Mouse (Mus musculus): ENCODE results near the gene Neurl1a. TPM values are rescaled to one million over a fixed set of nuclear protein-coding genes. Genes with fewer than 3 reads are reported as not detected.

Neurl1a gene
- polyA plus RNA-seq, 1 experiment from 2014 or later: 15.0 TPM

GRCm38 (mm10) chr19:47201972-47202371 is 23.4 kb downstream of the Neurl1a start:
- Histone ChIP-seq H3K27me3 (replicated peaks) (no peaks in the 10 kb centered on the region), H3K4me1 (no peaks in the 10 kb centered on the region), H3K36me3 (replicated peaks) (no peaks in the 10 kb centered on the region), H3K4me2 (no peak overlapping the region), H3K4me3 (no peak overlapping the region), H3K27ac (no peak overlapping the region), H3K9ac (0 out of 2 replicates have a peak overlapping the region, but pooled peaks have one; percentile 11), H3K9me3 (no peaks in the 10 kb centered on the region)
- WGBS: 64% methylated on average over 12 of the region's 12 CpGs
- ATAC-seq (replicated peaks): no peak

GRCm38 (mm10) chr19:47202429-47202828 is 23.8 kb downstream of the Neurl1a start:
- H3K27me3 ChIP-seq (replicated peaks): no peaks in the 10 kb centered on the region
- no peak for ATAC-seq (replicated peaks)
- H3K4me1 ChIP-seq: no peaks in the 10 kb centered on the region
- 73% methylated on average over 6 of the region's 6 CpGs for WGBS
- H3K4me3 ChIP-seq: no peak overlapping the region
- H3K9me3 ChIP-seq: no peaks in the 10 kb centered on the region
- H3K4me2 ChIP-seq: no peak overlapping the region
- H3K9ac ChIP-seq: no peak overlapping the region
- no peaks in the 10 kb centered on the region for H3K36me3 ChIP-seq (replicated peaks)
- H3K27ac ChIP-seq: no peak overlapping the region

- H3K36me3 ChIP-seq (replicated peaks): no peaks in the 10 kb centered on the region
- H3K4me1 ChIP-seq: no peaks in the 10 kb centered on the region
- no peaks in the 10 kb centered on the region for H3K27me3 ChIP-seq (replicated peaks)
- H3K4me3 ChIP-seq: no peak overlapping the region
- no peak overlapping the region for H3K4me2 ChIP-seq
- H3K27ac ChIP-seq: no peak overlapping the region
- no peak for ATAC-seq (replicated peaks)
- no peak overlapping the region for H3K9ac ChIP-seq
- no peaks in the 10 kb centered on the region for H3K9me3 ChIP-seq
- 85% methylated on average over 6 of the region's 6 CpGs for WGBS
Observed at GRCm38 (mm10) chr19:47203042-47203441, 24.4 kb downstream of the Neurl1a start.

GRCm38 (mm10) chr19:47204653-47205052 is 26.0 kb downstream of the Neurl1a start:
- Histone ChIP-seq H3K9ac (no peak overlapping the region), H3K4me1 (no peaks in the 10 kb centered on the region), H3K9me3 (no peaks in the 10 kb centered on the region), H3K36me3 (replicated peaks) (no peaks in the 10 kb centered on the region), H3K27ac (no peak overlapping the region), H3K27me3 (replicated peaks) (no peaks in the 10 kb centered on the region), H3K4me3 (no peak overlapping the region), H3K4me2 (no peak overlapping the region)
- no peak for ATAC-seq (replicated peaks)
- 89% methylated on average over 6 of the region's 6 CpGs for WGBS

- no peak for ATAC-seq (replicated peaks)
- WGBS: 76% methylated on average over 1 of the region's 1 CpGs
Observed at GRCm38 (mm10) chr19:47206126-47206525, 27.5 kb downstream of the Neurl1a start.

GRCm38 (mm10) chr19:47210432-47210831 is 31.8 kb downstream of the Neurl1a start:
- Histone ChIP-seq H3K4me3 (no peak overlapping the region), H3K9ac (no peak overlapping the region), H3K27me3 (replicated peaks) (no peaks in the 10 kb centered on the region), H3K9me3 (no peaks in the 10 kb centered on the region), H3K36me3 (replicated peaks) (no peaks in the 10 kb centered on the region), H3K27ac (no peak overlapping the region), H3K4me2 (no peak overlapping the region), H3K4me1 (peaks cover 10% of the 10 kb centered on the region)
- ATAC-seq (replicated peaks): no peak
- WGBS: 94% methylated on average over 4 of the region's 4 CpGs

More at GRCm38 (mm10) chr19:47206126-47206525, 27.5 kb downstream of the Neurl1a start:
- no peak overlapping the region for H3K27ac ChIP-seq
- H3K4me1 ChIP-seq: no peaks in the 10 kb centered on the region
- no peaks in the 10 kb centered on the region for H3K36me3 ChIP-seq (replicated peaks)
- no peaks in the 10 kb centered on the region for H3K27me3 ChIP-seq (replicated peaks)
- no peaks in the 10 kb centered on the region for H3K9me3 ChIP-seq
- H3K4me3 ChIP-seq: no peak overlapping the region
- H3K4me2 ChIP-seq: no peak overlapping the region
- no peak overlapping the region for H3K9ac ChIP-seq

- peak; percentile 77 for ATAC-seq (replicated peaks)
- Histone ChIP-seq H3K27ac (peak overlapping the region; percentile 19), H3K4me1 (peaks cover 10% of the 10 kb centered on the region), H3K9ac (no peak overlapping the region), H3K36me3 (replicated peaks) (no peaks in the 10 kb centered on the region), H3K27me3 (replicated peaks) (no peaks in the 10 kb centered on the region), H3K9me3 (no peaks in the 10 kb centered on the region), H3K4me2 (no peak overlapping the region), H3K4me3 (no peak overlapping the region)
- WGBS: 53% methylated on average over 10 of the region's 10 CpGs
Observed at GRCm38 (mm10) chr19:47211609-47212312, 33.1 kb downstream of the Neurl1a start.

- no peak overlapping the region for H3K9ac ChIP-seq
- no peaks in the 10 kb centered on the region for H3K9me3 ChIP-seq
Observed at GRCm38 (mm10) chr19:47212401-47212800, 33.8 kb downstream of the Neurl1a start.

GRCm38 (mm10) chr19:47213470-47213869 is 34.9 kb downstream of the Neurl1a start:
- Histone ChIP-seq H3K4me3 (no peak overlapping the region), H3K27me3 (replicated peaks) (no peaks in the 10 kb centered on the region), H3K36me3 (replicated peaks) (no peaks in the 10 kb centered on the region), H3K4me2 (no peak overlapping the region), H3K9ac (no peak overlapping the region), H3K9me3 (no peaks in the 10 kb centered on the region), H3K4me1 (peaks cover 10% of the 10 kb centered on the region), H3K27ac (no peak overlapping the region)
- 80% methylated on average over 1 of the region's 1 CpGs for WGBS
- no peak for ATAC-seq (replicated peaks)

More at GRCm38 (mm10) chr19:47212401-47212800, 33.8 kb downstream of the Neurl1a start:
- H3K27me3 ChIP-seq (replicated peaks): no peaks in the 10 kb centered on the region
- peaks cover 10% of the 10 kb centered on the region for H3K4me1 ChIP-seq
- no peak overlapping the region for H3K27ac ChIP-seq
- 78% methylated on average over 7 of the region's 7 CpGs for WGBS
- no peak overlapping the region for H3K4me2 ChIP-seq
- no peak for ATAC-seq (replicated peaks)
- H3K4me3 ChIP-seq: no peak overlapping the region
- H3K36me3 ChIP-seq (replicated peaks): no peaks in the 10 kb centered on the region

- ATAC-seq (replicated peaks): no peak
- Histone ChIP-seq H3K36me3 (replicated peaks) (no peaks in the 10 kb centered on the region), H3K9ac (no peak overlapping the region), H3K4me3 (no peak overlapping the region), H3K4me1 (peaks cover 16% of the 10 kb centered on the region), H3K27me3 (replicated peaks) (no peaks in the 10 kb centered on the region), H3K4me2 (no peak overlapping the region), H3K9me3 (no peaks in the 10 kb centered on the region), H3K27ac (no peak overlapping the region)
- 84% methylated on average over 5 of the region's 5 CpGs for WGBS
Observed at GRCm38 (mm10) chr19:47216766-47217165, 38.1 kb downstream of the Neurl1a start.

GRCm38 (mm10) chr19:47219622-47220021 is 41.0 kb downstream of the Neurl1a start:
- no peak for ATAC-seq (replicated peaks)
- H3K4me3 ChIP-seq: no peak overlapping the region
- H3K9ac ChIP-seq: no peak overlapping the region
- no peaks in the 10 kb centered on the region for H3K36me3 ChIP-seq (replicated peaks)
- no peak overlapping the region for H3K4me2 ChIP-seq
- WGBS: 87% methylated on average over 4 of the region's 4 CpGs
- H3K4me1 ChIP-seq: peaks cover 12% of the 10 kb centered on the region; the same call in 1 of the 2 replicates
- H3K27ac ChIP-seq: no peak overlapping the region
- no peaks in the 10 kb centered on the region for H3K9me3 ChIP-seq
- no peaks in the 10 kb centered on the region for H3K27me3 ChIP-seq (replicated peaks)

- no peak for ATAC-seq (replicated peaks)
- Histone ChIP-seq H3K4me3 (no peak overlapping the region), H3K36me3 (replicated peaks) (no peaks in the 10 kb centered on the region), H3K4me2 (no peak overlapping the region), H3K9me3 (no peaks in the 10 kb centered on the region), H3K27me3 (replicated peaks) (no peaks in the 10 kb centered on the region), H3K9ac (no peak overlapping the region), H3K27ac (no peak overlapping the region), H3K4me1 (peaks cover 12% of the 10 kb centered on the region; the same call in 1 of the 2 replicates)
- WGBS: 81% methylated on average over 2 of the region's 2 CpGs
Observed at GRCm38 (mm10) chr19:47220232-47220631, 41.6 kb downstream of the Neurl1a start.

GRCm38 (mm10) chr19:47221006-47221405 is 42.4 kb downstream of the Neurl1a start:
- H3K27me3 ChIP-seq (replicated peaks): no peaks in the 10 kb centered on the region
- no peak overlapping the region for H3K27ac ChIP-seq
- H3K4me2 ChIP-seq: no peak overlapping the region
- no peaks in the 10 kb centered on the region for H3K9me3 ChIP-seq
- no peaks in the 10 kb centered on the region for H3K36me3 ChIP-seq (replicated peaks)
- 60% methylated on average over 4 of the region's 4 CpGs for WGBS
- no peak overlapping the region for H3K4me3 ChIP-seq
- H3K4me1 ChIP-seq: peaks cover 12% of the 10 kb centered on the region; the same call in 1 of the 2 replicates
- ATAC-seq (replicated peaks): no peak
- no peak overlapping the region for H3K9ac ChIP-seq
